Mouse (Mus musculus): ENCODE results near the gene Hoxa11.

Hoxa11 gene

GRCm38 (mm10) chr6:52265306-52265912, 19.8 kb upstream of the Hoxa11 start:
- DNase-seq (ENCODE audit: low read depth): no peak

GRCm38 (mm10) chr6:52264106-52264790, 18.6 kb upstream of the Hoxa11 start:
- no peak for DNase-seq (ENCODE audit: low read depth)

GRCm38 (mm10) chr6:52263321-52263585, 17.6 kb upstream of the Hoxa11 start:
- DNase-seq (ENCODE audit: low read depth): no peak

- DNase-seq (ENCODE audit: low read depth): peak; percentile 17
Measured at GRCm38 (mm10) chr6:52262463-52263320, 17.1 kb upstream of the Hoxa11 start.

GRCm38 (mm10) chr6:52261751-52262462, 16.3 kb upstream of the Hoxa11 start:
- DNase-seq (ENCODE audit: low read depth): peak; percentile 34

GRCm38 (mm10) chr6:52260654-52261575, 15.3 kb upstream of the Hoxa11 start, which contains the start of gene Hoxa13:
Gene Hoxa13 (minus strand): TSS chr6:52260880.
- DNase-seq (ENCODE audit: low read depth): peak; percentile 37

GRCm38 (mm10) chr6:52259811-52260261, 14.2 kb upstream of the Hoxa11 start:
- DNase-seq (ENCODE audit: low read depth): peak; percentile 40

GRCm38 (mm10) chr6:52259081-52259790, 13.6 kb upstream of the Hoxa11 start:
- DNase-seq (ENCODE audit: low read depth): peak; percentile 41

GRCm38 (mm10) chr6:52256956-52257355, 11.3 kb upstream of the Hoxa11 start:
- DNase-seq (ENCODE audit: low read depth): peak; percentile 89

GRCm38 (mm10) chr6:52253511-52254500, 8.2 kb upstream of the Hoxa11 start:
- peak; percentile 58 for DNase-seq (ENCODE audit: low read depth)

GRCm38 (mm10) chr6:52252775-52253376, 7.3 kb upstream of the Hoxa11 start:
- DNase-seq (ENCODE audit: low read depth): peak; percentile 51

- peak; percentile 34 for DNase-seq (ENCODE audit: low read depth)
Measured at GRCm38 (mm10) chr6:52252016-52252774, 6.6 kb upstream of the Hoxa11 start.

- DNase-seq (ENCODE audit: low read depth): peak; percentile 13
Measured at GRCm38 (mm10) chr6:52251177-52251879, 5.7 kb upstream of the Hoxa11 start.

- DNase-seq (ENCODE audit: low read depth): peak; percentile 22
Measured at GRCm38 (mm10) chr6:52249826-52250225, 4.2 kb upstream of the Hoxa11 start.

- no peak for DNase-seq (ENCODE audit: low read depth)
Measured at GRCm38 (mm10) chr6:52249415-52249738, 3.8 kb upstream of the Hoxa11 start.

GRCm38 (mm10) chr6:52248638-52249414, 3.2 kb upstream of the Hoxa11 start:
- DNase-seq (ENCODE audit: low read depth): peak; percentile 15
